Mouse (Mus musculus) midbrain, embryonic 14.5 days (tissue): Measurements from ENCODE around the gene Gjb2. TPM values are rescaled to one million over a fixed set of nuclear protein-coding genes. Genes with fewer than 3 reads are reported as not detected.
"Not testable (repeated sequence)": the region's sequence is repeated elsewhere in the genome, so short reads cannot be mapped to it uniquely, and the experiment has no call there.

Experiments used
- ATAC-seq: fragments of 200-750 bp; cut with Nextera tagmentation; 2 replicates; pipeline ENCODE4 v1.8.0; 2017; ENCODE audit warnings: moderate number of reproducible peaks, moderate library complexity; ENCODE audit not compliant: low FRiP score, low TSS enrichment
- DNase-seq: peaks from one replicate; pipeline ENCODE4 v3.0.0-alpha.2; 2015
- H3K27ac ChIP-seq: fragments of 300-500 bp; sonication (generic); replicated peaks from 2 replicates; pipeline ENCODE4 v1.5.1; 2014; ENCODE audit warnings: mild to moderate bottlenecking, low read depth, low read length, moderate library complexity
- H3K27me3 ChIP-seq: fragments of 300-500 bp; sonication (generic); 2 replicates; pipeline ENCODE4 v1.6.1; 2014; ENCODE audit warnings: low read length, control low read depth, mixed read lengths; ENCODE audit not compliant: control insufficient read depth, insufficient read depth
- H3K36me3 ChIP-seq: fragments of 300-500 bp; sonication (generic); 2 replicates; pipeline ENCODE4 v1.6.1; 2014; ENCODE audit warnings: low read length, control low read depth; ENCODE audit not compliant: control insufficient read depth, insufficient read depth
- H3K4me1 ChIP-seq: fragments of 300-500 bp; sonication (generic); 2 replicates; pipeline ENCODE4 v1.6.1; 2014; ENCODE audit warnings: mild to moderate bottlenecking, antibody characterized with exemption, low read length, control low read depth; ENCODE audit not compliant: control insufficient read depth, insufficient read depth
- H3K4me2 ChIP-seq: fragments of 300-500 bp; sonication (generic); 2 replicates; pipeline ENCODE4 v1.6.1; 2014; ENCODE audit warnings: mild to moderate bottlenecking, low read length, moderate library complexity
- H3K4me3 ChIP-seq: fragments of 300-500 bp; sonication (generic); replicated peaks from 2 replicates; pipeline ENCODE4 v1.5.1; 2014; ENCODE audit warnings: low read depth, low read length
- H3K9ac ChIP-seq: fragments of 300-500 bp; sonication (generic); replicated peaks from 2 replicates; pipeline ENCODE4 v1.6.1; 2014; ENCODE audit warnings: mild to moderate bottlenecking, low read length, moderate library complexity
- H3K9me3 ChIP-seq: fragments of 300-500 bp; sonication (generic); 2 replicates; pipeline ENCODE4 v1.6.1; 2016; ENCODE audit warnings: low read length, control low read depth, mixed read lengths; ENCODE audit not compliant: control insufficient read depth
- WGBS: fragments of 180-500 bp; shearing (Covaris S2); extraction: QIAGEN DNeasy Blood & Tissue Kit; methylation state at CpG from one replicate; pipeline ENCODE4 v1.1.7; 2014; 5-methylcytosine and 5-hydroxymethylcytosine counted together
- polyA plus RNA-seq: library from polyadenylated mRNA; unstranded; fragments of >200 nt; fragmentation: Nextera tagmentation; extraction: Ambion mirVana; gene quantifications from 2 replicates; pipeline ENCODE4 v1.2.1, GENCODE M21; 2014

The Gjb2 gene
- polyA plus RNA-seq, 1 experiment from 2014 or later: 11.2 TPM

DNA sequence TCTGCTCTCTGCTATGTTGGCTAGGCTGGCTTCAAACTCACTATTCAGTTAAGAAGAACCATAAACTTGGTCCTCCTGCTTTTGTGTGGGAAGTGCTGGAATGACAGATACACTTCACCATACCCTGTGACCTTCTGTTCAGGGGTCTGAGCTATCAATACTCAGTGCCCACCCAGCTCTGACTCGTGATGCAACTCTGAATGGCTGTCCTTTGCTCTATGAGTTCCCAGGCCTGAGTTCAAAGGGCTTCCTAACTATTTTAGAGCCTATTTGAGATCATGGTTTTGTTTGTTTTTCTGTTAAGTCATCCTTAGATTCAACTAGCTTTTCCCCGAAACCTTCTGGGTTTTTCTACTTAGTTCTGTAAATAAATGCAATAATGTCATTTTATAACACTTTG is 14.5 kb downstream of the Gjb2 start:
- no peak overlapping the region for H3K4me3 ChIP-seq
- H3K4me1 ChIP-seq: no peaks in the 10 kb centered on the region
- ATAC-seq: no peak
- no peak overlapping the region for H3K9ac ChIP-seq
- no peaks in the 10 kb centered on the region for H3K9me3 ChIP-seq
- H3K27ac ChIP-seq: no peak overlapping the region
- WGBS: 68% methylated on average over 2 of the region's 2 CpGs
- no peaks in the 10 kb centered on the region for H3K36me3 ChIP-seq
- no peaks in the 10 kb centered on the region for H3K27me3 ChIP-seq
- H3K4me2 ChIP-seq: no peak overlapping the region
- DNase-seq: no peak

DNA sequence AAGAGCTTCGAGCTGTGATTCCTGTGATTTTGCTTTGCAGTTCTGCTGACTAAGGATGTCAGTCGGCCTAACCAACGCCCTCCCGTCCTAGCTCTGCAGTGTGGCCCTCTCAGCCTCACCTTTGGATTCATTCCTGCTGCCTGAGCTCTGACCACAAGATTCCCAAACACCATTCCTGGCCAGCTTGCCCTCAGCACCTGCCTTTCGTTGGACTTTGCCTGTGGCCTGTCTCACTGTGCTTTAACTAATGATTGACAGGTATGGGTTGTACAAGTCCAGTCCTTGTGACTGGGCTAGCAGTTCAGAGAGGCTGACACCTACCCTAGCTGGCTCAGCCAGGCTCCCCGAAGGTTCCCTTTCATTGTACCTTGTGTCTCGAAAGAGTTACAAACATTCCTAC is 15.4 kb downstream of the Gjb2 start:
- WGBS: 91% methylated on average over 7 of the region's 7 CpGs

DNA sequence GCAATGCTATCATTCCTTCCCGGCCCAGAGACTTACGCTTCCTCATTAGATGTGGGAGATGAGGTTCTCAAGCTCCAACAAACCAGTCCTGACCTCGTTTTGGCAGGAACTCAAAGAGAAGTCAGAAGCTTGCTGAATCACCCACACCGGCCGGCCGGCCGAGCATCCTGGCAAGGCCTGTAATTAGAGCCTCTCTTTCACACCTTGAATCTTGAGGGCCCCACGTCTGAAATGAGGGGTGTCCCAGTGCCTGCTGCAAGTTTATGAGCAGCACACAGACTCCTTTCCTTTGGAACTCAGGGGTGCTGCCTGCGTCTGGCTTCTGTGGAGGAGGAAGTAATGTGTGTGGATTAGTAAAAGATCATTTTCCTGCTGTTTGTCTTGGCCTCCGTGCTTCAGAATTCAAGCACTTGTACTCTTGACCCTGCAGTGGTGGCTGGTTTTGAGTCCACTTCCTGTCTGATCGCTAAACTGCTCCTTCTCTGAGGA is 20.3 kb downstream of the Gjb2 start:
- H3K4me2 ChIP-seq: no peak overlapping the region
- WGBS: 81% methylated on average over 11 of the region's 11 CpGs

More for the DNA sequence above, 15.4 kb downstream of the Gjb2 start:
- Histone ChIP-seq H3K4me2 (no peak overlapping the region), H3K4me3 (no peak overlapping the region), H3K27ac (no peak overlapping the region), H3K36me3 (no peaks in the 10 kb centered on the region), H3K9me3 (no peaks in the 10 kb centered on the region), H3K9ac (no peak overlapping the region), H3K27me3 (no peaks in the 10 kb centered on the region), H3K4me1 (no peaks in the 10 kb centered on the region)
- no peak for DNase-seq
- ATAC-seq: no peak

GRCm38 (mm10) chr14:57082863-57083262 is 21.6 kb downstream of the Gjb2 start:
- no peak overlapping the region for H3K4me2 ChIP-seq
- H3K9ac ChIP-seq: no peak overlapping the region
- H3K4me3 ChIP-seq: no peak overlapping the region
- H3K27me3 ChIP-seq: no peaks in the 10 kb centered on the region
- H3K9me3 ChIP-seq: no peaks in the 10 kb centered on the region
- H3K27ac ChIP-seq: no peak overlapping the region
- DNase-seq (no peak), ATAC-seq (no peak)
- H3K4me1 ChIP-seq: no peaks in the 10 kb centered on the region
- 100% methylated on average over 1 of the region's 1 CpGs for WGBS
- no peaks in the 10 kb centered on the region for H3K36me3 ChIP-seq

More for the DNA sequence above, 20.3 kb downstream of the Gjb2 start:
- no peaks in the 10 kb centered on the region for H3K4me1 ChIP-seq
- H3K27ac ChIP-seq: no peak overlapping the region
- H3K9me3 ChIP-seq: no peaks in the 10 kb centered on the region
- H3K9ac ChIP-seq: no peak overlapping the region
- no peak overlapping the region for H3K4me3 ChIP-seq
- no peaks in the 10 kb centered on the region for H3K27me3 ChIP-seq
- DNase-seq (no peak), ATAC-seq (no peak)
- no peaks in the 10 kb centered on the region for H3K36me3 ChIP-seq

GRCm38 (mm10) chr14:57075537-57075936 is 29.0 kb downstream of the Gjb2 start:
- Histone ChIP-seq H3K4me3 (no peak overlapping the region), H3K27ac (no peak overlapping the region), H3K36me3 (no peaks in the 10 kb centered on the region), H3K9me3 (no peaks in the 10 kb centered on the region), H3K4me1 (no peaks in the 10 kb centered on the region), H3K4me2 (no peak overlapping the region), H3K27me3 (no peaks in the 10 kb centered on the region), H3K9ac (no peak overlapping the region)
- DNase-seq (no peak), ATAC-seq (no peak)
- WGBS: 82% methylated on average over 6 of the region's 6 CpGs

- ATAC-seq: not testable (repeated sequence)
- 3% methylated on average over 2 of the region's 2 CpGs for WGBS
These were observed 34.6 kb downstream of the Gjb2 start for GRCm38 (mm10) chr14:57069906-57070305.

DNA sequence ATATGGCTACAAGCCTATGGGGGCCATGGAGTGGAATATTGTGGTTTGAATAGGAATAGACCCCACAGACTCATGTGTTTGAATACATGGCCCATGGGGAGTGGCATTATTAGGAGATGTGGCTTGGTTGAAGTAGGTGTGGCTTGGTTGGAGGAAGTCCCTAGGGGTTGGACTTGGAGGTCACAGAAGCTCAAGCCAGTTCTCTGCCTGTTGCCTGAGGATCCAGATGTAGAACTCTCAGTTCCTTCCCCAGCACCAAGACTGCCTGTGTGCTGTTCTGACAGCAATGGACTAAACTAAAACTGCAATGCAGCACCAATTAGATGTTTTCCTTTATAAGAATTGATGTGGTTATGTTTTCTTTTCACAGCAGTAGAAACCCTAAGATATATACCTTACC is 38.4 kb downstream of the Gjb2 start:
- ATAC-seq: no peak
- no peak for DNase-seq
- H3K36me3 ChIP-seq: no peaks in the 10 kb centered on the region
- no peak overlapping the region for H3K4me3 ChIP-seq
- H3K27ac ChIP-seq: no peak overlapping the region
- H3K27me3 ChIP-seq: no peaks in the 10 kb centered on the region
- no peaks in the 10 kb centered on the region for H3K4me1 ChIP-seq
- H3K9ac ChIP-seq: no peak overlapping the region
- no peak overlapping the region for H3K4me2 ChIP-seq
- H3K9me3 ChIP-seq: no peaks in the 10 kb centered on the region

More at GRCm38 (mm10) chr14:57069906-57070305, 34.6 kb downstream of the Gjb2 start:
- not testable (repeated sequence) for H3K9me3 ChIP-seq, H3K27me3 ChIP-seq, H3K27ac ChIP-seq, H3K9ac ChIP-seq, H3K36me3 ChIP-seq, H3K4me2 ChIP-seq, H3K4me3 ChIP-seq, H3K4me1 ChIP-seq
- DNase-seq: peak; percentile 32

DNA sequence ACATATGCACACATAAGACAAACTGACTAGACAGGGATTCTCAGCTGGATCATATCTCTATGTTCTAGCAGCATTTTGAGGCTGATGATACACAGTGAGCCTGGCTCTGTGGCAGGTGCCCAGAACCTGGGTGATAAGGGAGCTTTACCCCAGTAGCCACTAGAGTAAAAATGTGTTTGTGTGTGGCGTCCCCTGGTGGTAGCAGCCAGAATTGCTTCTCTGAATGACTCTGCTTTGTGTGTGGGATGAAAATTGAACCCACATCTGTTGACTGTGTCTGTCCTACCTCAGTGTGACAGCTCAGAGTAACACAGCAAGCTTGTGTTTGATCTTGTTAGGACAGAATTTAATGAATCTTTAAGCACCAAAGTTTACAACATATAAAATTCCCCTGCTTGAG is 44.5 kb downstream of the Gjb2 start:
- not testable (repeated sequence) for H3K4me1 ChIP-seq, ATAC-seq, H3K4me2 ChIP-seq, H3K9ac ChIP-seq, H3K4me3 ChIP-seq, H3K36me3 ChIP-seq, H3K27ac ChIP-seq, H3K9me3 ChIP-seq
- DNase-seq: peak; percentile 74
- peaks cover 41% of the 10 kb centered on the region for H3K27me3 ChIP-seq
- 0% methylated on average over 1 of the region's 1 CpGs for WGBS

GRCm38 (mm10) chr14:57057563-57058321 is 46.8 kb downstream of the Gjb2 start, which contains the start of gene Gja3:
Gene Gja3 (minus strand): TSS chr14:57058100.
- Histone ChIP-seq H3K27me3 (peaks cover 41% of the 10 kb centered on the region), H3K27ac (no peak within 1 kb of the TSS), H3K9ac (peak within 1 kb of the TSS; percentile 36; the same call in 1 of the 2 replicates), H3K36me3 (no peaks in the 10 kb centered on the region), H3K4me2 (peak within 1 kb of the TSS; percentile 76), H3K4me3 (peak within 1 kb of the TSS; percentile 43), H3K4me1 (peaks cover 7% of the 10 kb centered on the region; the same call in 1 of the 2 replicates), H3K9me3 (no peaks in the 10 kb centered on the region)
- peak; percentile 25 for DNase-seq
- no peak for ATAC-seq
- under 1% methylated on average over 77 of the region's 79 CpGs for WGBS
